Mouse (Mus musculus) thymus, adult 2 months (tissue): ENCODE measurements around the gene Sec24c. TPM values are rescaled to one million over a fixed set of nuclear protein-coding genes. Genes with fewer than 3 reads are reported as not detected.

Experiments
- DNase-seq: peaks from one replicate; pipeline ENCODE4 v3.0.0; 2021
- H3K27ac ChIP-seq: fragments of 200-500 bp; 2 replicates; pipeline ENCODE4 v1.5.1; 2012; ENCODE audit warnings: low read length, control low read depth; ENCODE audit not compliant: control insufficient read depth, insufficient read depth
- H3K27me3 ChIP-seq: fragments of 200-500 bp; 2 replicates; pipeline ENCODE4 v1.6.1; 2012; ENCODE audit warnings: mild to moderate bottlenecking, low read length, moderate library complexity, mixed read lengths; ENCODE audit not compliant: control insufficient read depth, insufficient read depth
- H3K36me3 ChIP-seq: fragments of 200-500 bp; 2 replicates; pipeline ENCODE4 v1.6.1; 2012; ENCODE audit warnings: mild to moderate bottlenecking, low read length, moderate library complexity; ENCODE audit not compliant: control insufficient read depth, insufficient read depth
- H3K4me1 ChIP-seq: fragments of 200-500 bp; replicated peaks from 2 replicates; pipeline ENCODE4 v1.6.1; 2012; ENCODE audit warnings: low read length; ENCODE audit not compliant: control insufficient read depth, insufficient read depth
- H3K4me3 ChIP-seq: fragments of 200-500 bp; 2 replicates; pipeline ENCODE4 v1.5.1; 2012; ENCODE audit warnings: mild to moderate bottlenecking, low read length, control low read depth, moderate library complexity; ENCODE audit not compliant: control insufficient read depth, insufficient read depth
- CTCF ChIP-seq: fragments of 200-500 bp; IDR thresholded peaks from 2 replicates; pipeline ENCODE4 v1.5.1; 2012; ENCODE audit warnings: mild to moderate bottlenecking, control low read depth, low read length, moderate library complexity, borderline replicate concordance; ENCODE audit not compliant: control insufficient read depth, poor library complexity, insufficient read depth; ENCODE audit errors: extremely low read depth
- POLR2A ChIP-seq: fragments of 200-500 bp; IDR thresholded peaks from 2 replicates; pipeline ENCODE4 v1.6.1; 2012; ENCODE audit warnings: mild to moderate bottlenecking, low read length, control low read depth, moderate library complexity; ENCODE audit not compliant: control insufficient read depth, poor library complexity, insufficient read depth; ENCODE audit errors: extremely low read depth
- WGBS: fragments of 180-500 bp; shearing (Covaris S2); methylation state at CpG from one replicate; pipeline ENCODE4 v1.1.7; 2018; 5-methylcytosine and 5-hydroxymethylcytosine counted together
- polyA plus RNA-seq: library from polyadenylated mRNA; depleted of rRNA; stranded (reverse); fragments of >200 nt; gene quantifications from 2 replicates; pipeline ENCODE4 v1.2.3, GENCODE M21; 2012

Sec24c gene
- polyA plus RNA-seq, 1 experiment = 486 TPM

GRCm38 (mm10) chr14:20646381-20646780 is 27.7 kb upstream of the Sec24c start:
- Histone ChIP-seq H3K36me3 (no peaks in the 10 kb centered on the region), H3K27me3 (no peaks in the 10 kb centered on the region), H3K27ac (no peak overlapping the region), H3K4me3 (no peak overlapping the region), H3K4me1 (peaks cover 2% of the 10 kb centered on the region; the same call in 1 of the 2 replicates)
- TF ChIP-seq POLR2A = no peak
- no peak for TF ChIP-seq CTCF
- no peak for DNase-seq

DNA sequence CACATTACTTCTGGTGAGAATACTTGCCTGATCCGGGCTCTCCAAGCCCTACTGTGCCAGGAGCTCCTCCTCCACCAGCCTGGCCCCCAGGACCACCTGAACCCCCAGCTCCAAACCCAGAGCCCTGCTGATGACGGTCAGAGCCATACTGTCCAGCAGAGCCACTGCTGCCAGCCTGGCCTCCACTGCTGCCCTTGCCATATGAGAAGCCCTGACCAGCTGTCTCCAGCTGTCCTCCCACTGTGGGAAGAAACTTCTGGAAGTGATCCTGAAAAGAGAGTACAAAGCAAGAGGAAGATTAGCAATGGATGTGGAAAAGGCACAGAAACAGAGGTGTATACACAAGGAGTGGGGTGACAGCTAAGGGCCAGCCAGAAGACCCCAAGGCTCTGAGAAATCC is 23.1 kb upstream of the Sec24c start:
- no peaks in the 10 kb centered on the region for H3K27me3 ChIP-seq
- no peak overlapping the region for H3K27ac ChIP-seq
- TF ChIP-seq CTCF (no peak), POLR2A (no peak)
- H3K4me3 ChIP-seq = no peak overlapping the region
- no peaks in the 10 kb centered on the region for H3K4me1 ChIP-seq
- H3K36me3 ChIP-seq = no peaks in the 10 kb centered on the region
- 90% methylated on average over 2 of the region's 2 CpGs for WGBS
- DNase-seq = no peak

DNA sequence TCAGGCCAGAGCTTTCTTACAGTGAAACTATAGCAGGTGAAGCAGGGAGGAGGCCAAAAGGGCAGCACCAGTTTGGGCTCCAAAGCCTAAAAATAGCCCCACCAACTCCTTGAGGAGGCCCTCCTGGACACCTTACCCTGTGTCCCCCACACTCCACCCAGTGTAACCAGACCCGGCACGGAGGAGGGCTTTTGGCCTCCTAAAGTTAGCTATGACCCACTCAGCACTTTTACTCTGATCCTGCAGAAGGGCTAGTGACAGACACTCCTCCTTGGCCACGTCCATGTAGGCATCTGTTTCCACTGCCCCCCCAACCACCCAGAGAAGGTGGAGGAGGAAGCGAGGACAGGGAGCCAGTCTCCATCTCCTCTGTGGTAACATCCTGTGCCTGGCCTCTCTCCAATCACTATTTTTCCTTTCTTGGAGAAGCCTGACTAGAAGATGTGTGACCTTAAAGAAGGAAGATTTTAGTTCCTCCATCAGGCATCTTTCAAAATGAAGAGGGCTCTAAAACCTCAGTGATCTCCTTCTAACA is 22.3 kb upstream of the Sec24c start:
- no peak for DNase-seq
- 81% methylated on average over 4 of the region's 4 CpGs for WGBS
- H3K27ac ChIP-seq = no peak overlapping the region
- no peaks in the 10 kb centered on the region for H3K4me1 ChIP-seq
- H3K4me3 ChIP-seq = no peak overlapping the region
- no peak for TF ChIP-seq POLR2A
- TF ChIP-seq CTCF = no peak
- H3K36me3 ChIP-seq = no peaks in the 10 kb centered on the region
- H3K27me3 ChIP-seq = no peaks in the 10 kb centered on the region

DNA sequence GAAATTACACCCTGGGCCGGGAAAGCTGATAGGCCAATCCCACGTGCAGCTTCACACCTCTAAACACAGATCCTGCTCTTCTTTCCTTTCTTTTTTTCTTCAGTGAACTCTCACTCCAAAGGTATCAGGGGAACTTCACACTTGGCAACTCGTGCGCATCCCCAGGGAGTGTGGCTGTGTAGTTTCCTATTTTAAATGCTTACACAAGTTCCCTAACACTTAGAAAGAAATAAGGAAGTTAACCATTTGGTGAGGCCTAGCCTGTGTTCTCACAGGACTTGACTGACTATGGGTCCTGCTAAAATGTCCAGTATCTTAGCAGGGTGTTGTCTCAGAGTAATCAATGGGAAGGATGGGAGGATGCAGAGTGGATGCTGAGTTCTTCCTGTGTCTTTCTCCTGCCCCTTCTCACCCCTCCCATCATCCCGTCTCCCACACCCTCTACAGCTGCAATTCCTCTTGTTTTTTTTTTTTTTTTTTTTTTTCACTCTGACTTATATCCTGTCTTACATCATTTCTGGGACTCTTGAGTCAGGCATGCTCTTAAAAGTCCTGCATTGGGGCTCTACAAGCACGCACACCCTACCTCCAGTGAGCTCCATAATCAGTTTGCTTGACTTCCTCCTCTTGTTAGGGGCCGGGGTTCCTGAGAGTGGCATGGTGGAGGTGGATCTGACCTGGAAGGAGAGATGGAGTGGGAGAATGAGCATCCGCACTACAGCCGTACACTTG is 19.3 kb upstream of the Sec24c start:
- no peak for DNase-seq

DNA sequence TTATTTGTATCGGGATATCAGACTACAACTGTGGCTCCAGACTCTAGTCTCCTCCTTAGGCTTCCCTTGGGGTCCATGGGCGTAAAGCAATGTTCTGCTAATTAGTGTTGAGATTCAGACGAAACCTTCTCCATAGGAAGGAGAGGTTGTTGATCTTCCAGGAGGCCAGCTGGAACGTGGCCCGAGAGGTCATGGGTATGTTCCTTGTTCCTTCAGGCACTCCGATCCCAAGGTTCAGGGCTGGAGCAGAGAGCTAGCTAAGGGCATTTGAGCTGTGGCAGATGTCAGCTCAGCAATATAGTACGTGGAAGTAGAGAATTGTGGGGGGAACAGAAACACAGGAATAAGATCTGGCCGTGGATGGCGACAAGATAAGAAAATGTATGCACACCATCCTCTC is 18.4 kb upstream of the Sec24c start:
- H3K27ac ChIP-seq = no peak overlapping the region
- WGBS = 96% methylated on average over 9 of the region's 9 CpGs
- TF ChIP-seq POLR2A = no peak
- no peak for TF ChIP-seq CTCF

More for the DNA sequence above, 19.3 kb upstream of the Sec24c start:
- TF ChIP-seq CTCF (no peak), POLR2A (no peak)
- no peaks in the 10 kb centered on the region for H3K4me1 ChIP-seq
- H3K27me3 ChIP-seq = no peaks in the 10 kb centered on the region
- H3K4me3 ChIP-seq = no peak overlapping the region
- 87% methylated on average over 9 of the region's 9 CpGs for WGBS
- no peaks in the 10 kb centered on the region for H3K36me3 ChIP-seq
- no peak overlapping the region for H3K27ac ChIP-seq

GRCm38 (mm10) chr14:20656361-20656760 is 17.7 kb upstream of the Sec24c start, which contains the start of gene Myoz1:
Gene Myoz1 (minus strand): TSS chr14:20656540.
- H3K27ac ChIP-seq = no peak within 1 kb of the TSS
- 95% methylated on average over 11 of the region's 11 CpGs for WGBS
- no peak for DNase-seq

More for the DNA sequence above, 18.4 kb upstream of the Sec24c start:
- no peak overlapping the region for H3K4me3 ChIP-seq
- H3K36me3 ChIP-seq = no peaks in the 10 kb centered on the region
- no peaks in the 10 kb centered on the region for H3K27me3 ChIP-seq
- DNase-seq = no peak
- H3K4me1 ChIP-seq = 0 out of 2 replicates have a peak, but pooled peaks cover 2% of the 10 kb centered on the region

GRCm38 (mm10) chr14:20658326-20658725 is 15.8 kb upstream of the Sec24c start:
- no peak overlapping the region for H3K27ac ChIP-seq
- H3K4me1 ChIP-seq = peaks cover 9% of the 10 kb centered on the region; the same call in 1 of the 2 replicates
- no peak for TF ChIP-seq CTCF
- TF ChIP-seq POLR2A = no peak
- H3K27me3 ChIP-seq = no peaks in the 10 kb centered on the region
- no peak overlapping the region for H3K4me3 ChIP-seq
- no peaks in the 10 kb centered on the region for H3K36me3 ChIP-seq
- peak; percentile 30 for DNase-seq

More at GRCm38 (mm10) chr14:20656361-20656760, 17.7 kb upstream of the Sec24c start, which contains the start of gene Myoz1:
- Histone ChIP-seq H3K4me1 (peaks cover 5% of the 10 kb centered on the region; the same call in 1 of the 2 replicates), H3K27me3 (no peaks in the 10 kb centered on the region), H3K36me3 (no peaks in the 10 kb centered on the region), H3K4me3 (no peak within 1 kb of the TSS)
- TF ChIP-seq POLR2A = no peak
- TF ChIP-seq CTCF = no peak
